Mouse (Mus musculus) MEL (cell line): ENCODE results near the gene Stard10. TPM values are rescaled to one million over a fixed set of nuclear protein-coding genes. Genes with fewer than 3 reads are reported as not detected.

Experiments used
- DNase-seq: peaks from one replicate; pipeline ENCODE4 v3.0.0; 2011; ENCODE audit warnings: low read depth, low spot score
- H3K27ac ChIP-seq: 2 replicates; pipeline ENCODE4 v1.5.1; 2012; ENCODE audit warnings: low read depth, mild to moderate bottlenecking, control low read depth, low read length, moderate library complexity; ENCODE audit not compliant: control insufficient read depth
- H3K27me3 ChIP-seq, 2 experiments: fragments of 150-350 bp in 1 of 2; sonication (generic) in 1 of 2; 2 replicates each; pipeline ENCODE4 v1.6.1; 2012; ENCODE audit warnings: low read length in 2 of 2, mild to moderate bottlenecking in 2 of 2, improper control_type of control experiment in 1 of 2, moderate library complexity in 1 of 2; ENCODE audit not compliant: insufficient read depth in 2 of 2, control insufficient read depth in 1 of 2
- H3K36me3 ChIP-seq, 2 experiments: 2 replicates each; pipeline ENCODE4 v1.6.1; 2012 to 2014; ENCODE audit warnings: low read length in 2 of 2, improper control_type of control experiment in 1 of 2, inconsistent platforms in 1 of 2, mild to moderate bottlenecking in 1 of 2; ENCODE audit not compliant: insufficient read depth in 2 of 2, control insufficient read depth in 1 of 2
- H3K4me1 ChIP-seq, 2 experiments: fragments of 150-350 bp in 1 of 2; sonication (generic) in 1 of 2; 2 replicates each; pipeline ENCODE4 v1.6.1; 2012; ENCODE audit warnings: low read length in 2 of 2, improper control_type of control experiment in 1 of 2, mild to moderate bottlenecking in 1 of 2; ENCODE audit not compliant: insufficient read depth in 2 of 2, control insufficient read depth in 1 of 2
- H3K4me3 ChIP-seq, 2 experiments: fragments of 150-350 bp in 1 of 2; sonication (generic) in 1 of 2; 2 replicates each; pipeline ENCODE4 v1.5.1; 2012; ENCODE audit warnings: low read depth in 2 of 2, low read length in 2 of 2, mild to moderate bottlenecking in 2 of 2, moderate library complexity in 2 of 2, control low read depth in 1 of 2, improper control_type of control experiment in 1 of 2; ENCODE audit not compliant: control insufficient read depth in 1 of 2, insufficient read depth in 1 of 2
- H3K79me2 ChIP-seq: 2 replicates; pipeline ENCODE4 v1.6.1; 2012; ENCODE audit warnings: mild to moderate bottlenecking, low read length, moderate library complexity; ENCODE audit not compliant: control insufficient read depth, poor library complexity, insufficient read depth
- H3K9ac ChIP-seq: 2 replicates; pipeline ENCODE4 v1.6.1; 2012; ENCODE audit warnings: low read depth, mild to moderate bottlenecking, control low read depth, low read length, moderate library complexity; ENCODE audit not compliant: control insufficient read depth, poor library complexity, severe bottlenecking
- H3K9me3 ChIP-seq: fragments of 150-350 bp; sonication (generic); replicated peaks from 2 replicates; pipeline ENCODE4 v1.6.1; 2012; ENCODE audit warnings: mild to moderate bottlenecking, low read length, improper control_type of control experiment, moderate library complexity; ENCODE audit not compliant: insufficient read depth
- BHLHE40 ChIP-seq: IDR thresholded peaks from 2 replicates; pipeline ENCODE4 v1.6.1; 2012; ENCODE audit warnings: low read depth, mild to moderate bottlenecking, inconsistent platforms, low read length, improper control_type of control experiment, borderline replicate concordance
- CHD2 ChIP-seq: IDR thresholded peaks from 2 replicates; pipeline ENCODE4 v1.6.1; 2011; ENCODE audit warnings: low read length, improper control_type of control experiment
- CTCF ChIP-seq, 3 experiments: IDR thresholded peaks in 2 of 3; conservative IDR thresholded peaks in 1 of 3; 2 replicates each; pipeline ENCODE4 v1.5.1; 2011 to 2012; ENCODE audit warnings: low read length in 3 of 3, low read depth in 2 of 3, mild to moderate bottlenecking in 2 of 3, improper control_type of control experiment in 1 of 3, inconsistent platforms in 1 of 3, mixed read lengths in 1 of 3, moderate library complexity in 1 of 3; ENCODE audit not compliant: control insufficient read depth in 1 of 3, insufficient read depth in 1 of 3, poor library complexity in 1 of 3, severe bottlenecking in 1 of 3
- E2F4 ChIP-seq: IDR thresholded peaks from 2 replicates; pipeline ENCODE4 v1.6.1; 2011; ENCODE audit warnings: low read depth, low read length, improper control_type of control experiment, borderline replicate concordance
- ELF1 ChIP-seq: IDR thresholded peaks from 2 replicates; pipeline ENCODE4 v1.6.1; 2014; ENCODE audit warnings: low read depth, mild to moderate bottlenecking, inconsistent platforms, low read length, improper control_type of control experiment, moderate library complexity
- ETS1 ChIP-seq: IDR thresholded peaks from 2 replicates; pipeline ENCODE4 v1.6.1; 2012; ENCODE audit warnings: low read depth, mild to moderate bottlenecking, inconsistent platforms, low read length, improper control_type of control experiment, moderate library complexity
- GABPA ChIP-seq: IDR thresholded peaks from 2 replicates; pipeline ENCODE4 v1.6.1; 2012; ENCODE audit warnings: low read depth, mild to moderate bottlenecking, inconsistent platforms, low read length, improper control_type of control experiment, moderate library complexity
- GATA1 ChIP-seq: IDR thresholded peaks from 2 replicates; pipeline ENCODE4 v1.6.1; 2011; ENCODE audit warnings: low read depth, low read length, improper control_type of control experiment
- JUND ChIP-seq: IDR thresholded peaks from 2 replicates; pipeline ENCODE4 v1.6.1; 2011; ENCODE audit warnings: low read depth, mild to moderate bottlenecking, improper control_type of control experiment, low read length
- MAX ChIP-seq: IDR thresholded peaks from 2 replicates; pipeline ENCODE4 v1.6.1; 2011; ENCODE audit warnings: low read length, improper control_type of control experiment
- MAZ ChIP-seq: IDR thresholded peaks from 2 replicates; pipeline ENCODE4 v1.6.1; 2012; ENCODE audit warnings: low read depth, mild to moderate bottlenecking, inconsistent platforms, low read length, improper control_type of control experiment
- MEF2A ChIP-seq: IDR thresholded peaks from 2 replicates; pipeline ENCODE4 v1.6.1; 2014; ENCODE audit warnings: low read depth, mild to moderate bottlenecking, inconsistent platforms, low read length, improper control_type of control experiment; ENCODE audit not compliant: poor library complexity, insufficient replicate concordance, severe bottlenecking; ENCODE audit errors: extremely low read depth
- MXI1 ChIP-seq: IDR thresholded peaks from 2 replicates; pipeline ENCODE4 v1.6.1; 2011; ENCODE audit warnings: mild to moderate bottlenecking, low read depth, low read length, improper control_type of control experiment
- MYB ChIP-seq: IDR thresholded peaks from 2 replicates; pipeline ENCODE4 v1.6.1; 2011; ENCODE audit warnings: mild to moderate bottlenecking, low read depth, low read length, improper control_type of control experiment
- NELFE ChIP-seq: IDR thresholded peaks from 2 replicates; pipeline ENCODE4 v1.6.1; 2011; ENCODE audit warnings: low read depth, low read length, improper control_type of control experiment
- NRF1 ChIP-seq: IDR thresholded peaks from 2 replicates; pipeline ENCODE4 v1.6.1; 2014; ENCODE audit warnings: low read depth, mild to moderate bottlenecking, inconsistent platforms, low read length, improper control_type of control experiment, moderate library complexity; ENCODE audit not compliant: poor library complexity, insufficient read depth, severe bottlenecking
- POLR2A ChIP-seq, 2 experiments: IDR thresholded peaks; 2 replicates each; pipeline ENCODE4 v1.6.1; 2011 to 2012; ENCODE audit warnings: low read length in 2 of 2, mild to moderate bottlenecking in 2 of 2, control low read depth in 1 of 2, improper control_type of control experiment in 1 of 2, low read depth in 1 of 2, moderate library complexity in 1 of 2; ENCODE audit not compliant: control insufficient read depth in 1 of 2, insufficient read depth in 1 of 2, poor library complexity in 1 of 2
- POLR2AphosphoS2 ChIP-seq: IDR thresholded peaks from 2 replicates; pipeline ENCODE4 v1.6.1; 2011; ENCODE audit warnings: low read length, improper control_type of control experiment
- RAD21 ChIP-seq: IDR thresholded peaks from 2 replicates; pipeline ENCODE4 v1.6.1; 2011; ENCODE audit warnings: mild to moderate bottlenecking, low read depth, low read length, improper control_type of control experiment
- SIN3A ChIP-seq: IDR thresholded peaks from 2 replicates; pipeline ENCODE4 v1.6.1; 2012; ENCODE audit warnings: low read length, improper control_type of control experiment, inconsistent platforms
- SMC3 ChIP-seq: IDR thresholded peaks from 2 replicates; pipeline ENCODE4 v1.6.1; 2011; ENCODE audit warnings: low read depth, low read length, improper control_type of control experiment
- TAL1 ChIP-seq: IDR thresholded peaks from 2 replicates; pipeline ENCODE4 v1.6.1; 2012; ENCODE audit warnings: mild to moderate bottlenecking, inconsistent platforms, low read length, moderate library complexity, mixed read lengths
- TBP ChIP-seq: IDR thresholded peaks from 2 replicates; pipeline ENCODE4 v1.8.0; 2011; ENCODE audit warnings: low read depth, low read length, improper control_type of control experiment
- TCF12 ChIP-seq: IDR thresholded peaks from 2 replicates; pipeline ENCODE4 v1.6.1; 2014; ENCODE audit warnings: low read depth, mild to moderate bottlenecking, inconsistent platforms, low read length, improper control_type of control experiment, moderate library complexity
- ZC3H11A ChIP-seq: IDR thresholded peaks from 2 replicates; pipeline ENCODE4 v1.6.1; 2012; ENCODE audit warnings: low read depth, mild to moderate bottlenecking, inconsistent platforms, low read length, improper control_type of control experiment
- ZMIZ1 ChIP-seq: IDR thresholded peaks from 2 replicates; pipeline ENCODE4 v1.6.1; 2012; ENCODE audit warnings: low read depth, mild to moderate bottlenecking, inconsistent platforms, low read length, improper control_type of control experiment, moderate library complexity
- ZNF384 ChIP-seq: IDR thresholded peaks from 2 replicates; pipeline ENCODE4 v1.6.1; 2012; ENCODE audit warnings: low read depth, mild to moderate bottlenecking, inconsistent platforms, low read length, improper control_type of control experiment
- polyA plus RNA-seq, 2 experiments: library from polyadenylated mRNA; stranded (reverse) in 1 of 2; unstranded in 1 of 2; fragments of >175 nt in 1 of 2; fragments of >200 nt in 1 of 2; gene quantifications; 2 replicates each; pipeline versions ENCODE4 v1.2.1 to v1.2.4; 2012; ENCODE audit warnings: low replicate concordance in 2 of 2, low read depth in 1 of 2; ENCODE audit not compliant: insufficient read length in 2 of 2, insufficient read depth in 1 of 2, missing spikeins in 1 of 2
- total RNA-seq: library from RNA; depleted of rRNA; stranded (reverse); fragments of 300-350 nt; gene quantifications from 2 replicates; pipeline ENCODE4 v1.2.3, GENCODE M21; 2012

Gene Stard10
- total and polyA plus RNA-seq, 3 experiments = 9.3 to 17.9 TPM; not detected in 1

DNA sequence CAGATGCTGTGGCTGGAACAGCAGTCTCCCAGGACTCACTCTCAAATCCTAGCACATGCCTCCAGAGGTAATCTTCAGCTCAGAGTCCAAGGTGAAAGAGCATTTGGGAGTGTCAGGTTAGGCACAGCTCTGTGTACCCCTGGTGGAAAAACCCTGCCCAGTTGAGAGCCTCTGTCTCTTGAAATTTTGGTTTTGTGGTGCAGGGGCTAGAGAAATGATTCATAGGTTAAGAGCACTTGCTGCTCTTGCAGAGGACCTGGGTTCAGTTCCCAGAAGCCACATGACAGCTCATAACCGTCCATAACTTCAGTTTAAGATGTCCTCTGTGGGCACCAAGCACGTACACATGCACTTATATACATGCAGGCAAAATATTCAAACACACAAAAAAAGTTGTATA lies 29.1 kb upstream of the Stard10 start:
- TF ChIP-seq NRF1 (no peak), SMC3 (no peak), MXI1 (no peak), ELF1 (no peak), GATA1 (no peak), ZC3H11A (no peak), ZMIZ1 (no peak), ETS1 (no peak), SIN3A (no peak), TAL1 (no peak), MAX (no peak), TCF12 (no peak), CTCF (IDR thresholded peaks at IDR 0.05 in 2 of 3, conservative IDR thresholded peaks at IDR 0.05 in 1 of 3; ENCODE audit: control insufficient read depth in 1 of 3, insufficient read depth in 1 of 3, low read depth in 2 of 3, low read length in 3 of 3, poor library complexity in 1 of 3, severe bottlenecking in 1 of 3) (no peak), TBP (no peak), JUND (no peak), NELFE (no peak), MEF2A (no peak), CHD2 (no peak), MYB (no peak)
- no peak for DNase-seq
- Histone ChIP-seq H3K27ac (no peak overlapping the region), H3K36me3 (no peaks in the 10 kb centered on the region), H3K4me1 (no peaks in the 10 kb centered on the region), H3K9ac (no peak overlapping the region), H3K9me3 (no peaks in the 10 kb centered on the region), H3K79me2 (no peaks in the 10 kb centered on the region), H3K4me3 (no peak overlapping the region), H3K27me3 (no peaks in the 10 kb centered on the region)

DNA sequence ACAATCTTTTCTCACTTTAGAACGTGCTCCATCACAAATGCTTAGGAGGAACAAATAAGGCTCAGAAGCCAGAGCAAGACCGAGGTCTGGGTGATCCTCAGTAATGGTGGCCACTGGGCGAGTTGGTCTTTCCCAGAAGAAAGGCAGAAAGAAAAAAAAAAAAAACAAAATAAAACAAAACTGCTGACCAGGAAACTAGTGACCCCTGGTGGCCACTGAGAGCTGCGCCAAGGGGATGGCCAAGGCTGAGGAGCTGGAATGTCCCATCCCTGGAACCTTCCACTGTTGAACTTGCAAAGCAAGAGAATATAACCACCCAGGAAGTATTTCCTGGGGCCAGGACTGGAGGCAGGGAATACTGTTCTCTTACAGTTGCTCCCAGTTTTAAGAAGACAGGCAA lies 28.4 kb upstream of the Stard10 start:
- H3K79me2 ChIP-seq = no peaks in the 10 kb centered on the region
- DNase-seq = peak; percentile 55
- no peaks in the 10 kb centered on the region for H3K9me3 ChIP-seq
- H3K4me3 ChIP-seq = no peak overlapping the region
- TF ChIP-seq POLR2A (IDR thresholded peaks at IDR 0.05; ENCODE audit: control insufficient read depth in 1 of 2, insufficient read depth in 1 of 2, low read depth in 1 of 2, low read length in 2 of 2, poor library complexity in 1 of 2) (no peak), TCF12 (no peak), POLR2AphosphoS2 (no peak), CTCF (IDR thresholded peaks at IDR 0.05 in 2 of 3, conservative IDR thresholded peaks at IDR 0.05 in 1 of 3; ENCODE audit: control insufficient read depth in 1 of 3, insufficient read depth in 1 of 3, low read depth in 2 of 3, low read length in 3 of 3, poor library complexity in 1 of 3, severe bottlenecking in 1 of 3) (peak; percentile 74 to 81 (median 77)), MAZ (no peak), SMC3 (peak; percentile 79), GATA1 (no peak), NRF1 (no peak), E2F4 (no peak), JUND (0 out of 2 replicates have a peak, but pooled peaks have one; percentile 18), BHLHE40 (no peak), MAX (no peak), RAD21 (peak; percentile 63), GABPA (no peak), ELF1 (0 out of 2 replicates have a peak, but pooled peaks have one; percentile 13), ZNF384 (peak; percentile 93), ZC3H11A (peak; percentile 53), TBP (no peak)
- no peak overlapping the region for H3K27ac ChIP-seq
- H3K9ac ChIP-seq = no peak overlapping the region
- no peaks in the 10 kb centered on the region for H3K36me3 ChIP-seq
- H3K27me3 ChIP-seq = no peaks in the 10 kb centered on the region
- no peaks in the 10 kb centered on the region for H3K4me1 ChIP-seq
